In genomic region chr7:79362208-79362607, GRCm38 (mm10) we compare ENCODE assay signal across 11 mouse cellular contexts. TPM values are rescaled to one million over a fixed set of nuclear protein-coding genes. Genes with fewer than 3 reads are reported as not detected.
DNase-seq lines count a peak whose midpoint lies in the region; ATAC-seq and TF ChIP-seq lines count a peak whose summit lies in the region.
"Had no signal": no experiment of that assay in that cellular context is flagged by ENCODE, and none has a peak within 500 bp of the region (broad histone marks: within the 10 kb centered on the region; RNA-seq: fewer than 3 reads in every experiment).

No protein-coding gene starts in this region.

- H3K4me3 ChIP-seq in lung, embryonic 14.5 days (ENCODE audit: low read depth, low read length) = no peak overlapping the region
- no peak overlapping the region for H3K4me3 ChIP-seq in forebrain, embryonic 11.5 days (ENCODE audit: low read depth, low read length)
- H3K4me3 ChIP-seq in hindbrain, embryonic 15.5 days = no peak overlapping the region
- H3K4me3 ChIP-seq in neural tube, embryonic 13.5 days = no peak overlapping the region
- no peak overlapping the region for H3K4me3 ChIP-seq in heart, embryonic 11.5 days (ENCODE audit: low read depth, low read length)
- H3K4me3 ChIP-seq: myocyte had no signal

- DNase-seq in lung, embryonic 14.5 days = no peak
- no peak for DNase-seq in lung, adult 18-20 months
- no peak for DNase-seq in forebrain, embryonic 11.5 days (ENCODE audit: low spot score)
- no peak for DNase-seq in adrenal gland, adult 18-20 months (ENCODE audit: low spot score in 2 of 2)
- no peak for DNase-seq in kidney, adult 18-20 months

- H3K9ac ChIP-seq in lung, embryonic 14.5 days = no peak overlapping the region
- no peak overlapping the region for H3K9ac ChIP-seq in forebrain, embryonic 11.5 days (ENCODE audit: low read length)
- no peak overlapping the region for H3K9ac ChIP-seq in hindbrain, embryonic 15.5 days
- H3K9ac ChIP-seq in neural tube, embryonic 13.5 days = no peak overlapping the region
- no peak overlapping the region for H3K9ac ChIP-seq in heart, embryonic 11.5 days (ENCODE audit: low read depth, low read length)

- no peak overlapping the region for H3K4me2 ChIP-seq in lung, embryonic 14.5 days
- no peak overlapping the region for H3K4me2 ChIP-seq in forebrain, embryonic 11.5 days (ENCODE audit: low read depth, low read length, severe bottlenecking)
- no peak overlapping the region for H3K4me2 ChIP-seq in hindbrain, embryonic 15.5 days
- H3K4me2 ChIP-seq in neural tube, embryonic 13.5 days = no peak overlapping the region
- H3K4me2 ChIP-seq in heart, embryonic 11.5 days = no peak overlapping the region

- no peak for ATAC-seq in lung, embryonic 14.5 days (ENCODE audit: insufficient read depth)
- 0 out of 2 replicates have a peak, but pooled peaks have one; percentile 49 for ATAC-seq in forebrain, embryonic 11.5 days (replicated peaks; ENCODE audit: low FRiP score)
- ATAC-seq in hindbrain, embryonic 15.5 days (ENCODE audit: low FRiP score, low read depth) = peak; percentile 89
- peak; percentile 87 for ATAC-seq in neural tube, embryonic 13.5 days (ENCODE audit: low read depth)
- no peak for ATAC-seq in heart, embryonic 11.5 days (replicated peaks; ENCODE audit: insufficient number of reproducible peaks, low FRiP score, low TSS enrichment)

- no peaks in the 10 kb centered on the region for H3K9me3 ChIP-seq in lung, embryonic 14.5 days (ENCODE audit: low read depth, low read length)
- no peaks in the 10 kb centered on the region for H3K9me3 ChIP-seq in forebrain, embryonic 11.5 days (ENCODE audit: control insufficient read depth, low read length)
- H3K9me3 ChIP-seq in hindbrain, embryonic 15.5 days = no peaks in the 10 kb centered on the region
- no peaks in the 10 kb centered on the region for H3K9me3 ChIP-seq in neural tube, embryonic 13.5 days
- no peaks in the 10 kb centered on the region for H3K9me3 ChIP-seq in heart, embryonic 11.5 days (replicated peaks; ENCODE audit: control insufficient read depth, low read length)

- WGBS in lung, embryonic 14.5 days = 75% methylated on average over 8 of the region's 8 CpGs
- 72% methylated on average over 8 of the region's 8 CpGs for WGBS in forebrain, embryonic 11.5 days
- whole genome bisulfite sequencing in hindbrain, embryonic 15.5 days = 49% methylated on average over 8 of the region's 8 CpGs
- 35% methylated on average over 8 of the region's 8 CpGs for WGBS in neural tube, embryonic 13.5 days
- 82% methylated on average over 8 of the region's 8 CpGs for WGBS in heart, embryonic 11.5 days (ENCODE audit: insufficient replicate concordance)

- H3K27me3 ChIP-seq in lung, embryonic 14.5 days (ENCODE audit: insufficient read depth, low read length) = no peaks in the 10 kb centered on the region
- no peaks in the 10 kb centered on the region for H3K27me3 ChIP-seq in forebrain, embryonic 11.5 days (ENCODE audit: control insufficient read depth, insufficient read depth, low read length)
- no peaks in the 10 kb centered on the region for H3K27me3 ChIP-seq in hindbrain, embryonic 15.5 days
- no peaks in the 10 kb centered on the region for H3K27me3 ChIP-seq in neural tube, embryonic 13.5 days
- H3K27me3 ChIP-seq in heart, embryonic 11.5 days (ENCODE audit: control insufficient read depth, insufficient read depth, low read length) = peaks cover 17% of the 10 kb centered on the region

- H3K27ac ChIP-seq in lung, embryonic 14.5 days (ENCODE audit: low read depth) = peak overlapping the region; percentile 42; the same call in 1 of the 2 replicates
- no peak overlapping the region for H3K27ac ChIP-seq in forebrain, embryonic 11.5 days (ENCODE audit: low read depth, low read length)
- peak overlapping the region; percentile 76 for H3K27ac ChIP-seq in hindbrain, embryonic 15.5 days (replicated peaks)
- H3K27ac ChIP-seq in neural tube, embryonic 13.5 days (replicated peaks) = peak overlapping the region; percentile 76
- H3K27ac ChIP-seq in heart, embryonic 11.5 days (ENCODE audit: low read depth, low read length) = no peak overlapping the region

- TF ChIP-seq CTCF in lung, embryonic 14.5 days (IDR thresholded peaks at IDR 0.05; ENCODE audit: low read depth) = no peak

- peaks cover 30% of the 10 kb centered on the region for H3K36me3 ChIP-seq in lung, embryonic 14.5 days (ENCODE audit: insufficient read depth)
- no peaks in the 10 kb centered on the region; the same call in 1 of the 2 replicates for H3K36me3 ChIP-seq in forebrain, embryonic 11.5 days (ENCODE audit: control insufficient read depth, insufficient read depth, low read length)
- H3K36me3 ChIP-seq in hindbrain, embryonic 15.5 days = peaks cover 23% of the 10 kb centered on the region; the same call in 1 of the 2 replicates
- peaks cover 61% of the 10 kb centered on the region for H3K36me3 ChIP-seq in neural tube, embryonic 13.5 days
- no peaks in the 10 kb centered on the region for H3K36me3 ChIP-seq in heart, embryonic 11.5 days (ENCODE audit: control insufficient read depth, insufficient read depth, low read length)

- H3K4me1 ChIP-seq in lung, embryonic 14.5 days (ENCODE audit: insufficient read depth) = no peaks in the 10 kb centered on the region
- no peaks in the 10 kb centered on the region for H3K4me1 ChIP-seq in forebrain, embryonic 11.5 days (replicated peaks; ENCODE audit: control insufficient read depth, insufficient read depth, low read length)
- peaks cover 22% of the 10 kb centered on the region for H3K4me1 ChIP-seq in hindbrain, embryonic 15.5 days (replicated peaks)
- H3K4me1 ChIP-seq in neural tube, embryonic 13.5 days (replicated peaks) = peaks cover 61% of the 10 kb centered on the region
- peaks cover 53% of the 10 kb centered on the region for H3K4me1 ChIP-seq in heart, embryonic 11.5 days (ENCODE audit: control insufficient read depth, insufficient read depth, low read length)

RNA-seq across cellular contexts. Expression of gene Rlbp1, which starts 24.6 kb away (rescaled TPM):
- polyA plus RNA-seq in lung, embryonic 14.5 days (2014; fragmentation: Nextera tagmentation; extraction: Ambion mirVana) = 0.26 and 0.54 TPM in 2 replicates
- 3.0 and 3.5 TPM in 2 replicates for polyA plus RNA-seq in forebrain, embryonic 11.5 days (2014; fragmentation: Nextera tagmentation; extraction: Ambion mirVana)
- polyA plus RNA-seq in hindbrain, embryonic 15.5 days (2015; fragmentation: Nextera tagmentation; extraction: Ambion mirVana) = 20.1 and 23.0 TPM in 2 replicates
- 19.2 and 19.7 TPM in 2 replicates for polyA plus RNA-seq in neural tube, embryonic 13.5 days (2015; fragmentation: Nextera tagmentation; extraction: Ambion mirVana)
- 0.19 TPM in 1 of 2 replicates, not detected in the other for polyA plus RNA-seq in heart, embryonic 11.5 days (2014; fragmentation: Nextera tagmentation; extraction: Ambion mirVana)
- not detected for total RNA-seq in adrenal gland, adult 18-20 months (2021)
- total RNA-seq: heart, postnatal 25 days had no signal
- polyA plus RNA-seq: myocyte; stomach, embryonic 14.5 days had no signal

RNA-seq across cellular contexts. Expression of gene Fanci, which starts 29.5 kb away (rescaled TPM):
- 16.9 and 19.3 TPM in 2 replicates for polyA plus RNA-seq in lung, embryonic 14.5 days (2014; fragmentation: Nextera tagmentation; extraction: Ambion mirVana)
- 23.0 and 24.0 TPM in 2 replicates for polyA plus RNA-seq in forebrain, embryonic 11.5 days (2014; fragmentation: Nextera tagmentation; extraction: Ambion mirVana)
- 1.9 and 2.7 TPM in 2 replicates for polyA plus RNA-seq in hindbrain, embryonic 15.5 days (2015; fragmentation: Nextera tagmentation; extraction: Ambion mirVana)
- polyA plus RNA-seq in neural tube, embryonic 13.5 days (2015; fragmentation: Nextera tagmentation; extraction: Ambion mirVana) = 2.7 and 3.5 TPM in 2 replicates
- polyA plus RNA-seq in heart, embryonic 11.5 days (2014; fragmentation: Nextera tagmentation; extraction: Ambion mirVana) = 10.6 and 13.2 TPM in 2 replicates
- total RNA-seq in adrenal gland, adult 18-20 months (2021) = under 1 TPM; 0.27 to 0.29 TPM

Comparison
In these comparisons a context has a peak if more than half of its experiments do, and no peak if none do; other contexts are left out.
1. ATAC-seq: peak in forebrain, embryonic 11.5 days (single experiment), hindbrain, embryonic 15.5 days (single experiment) and neural tube, embryonic 13.5 days (single experiment); none in lung, embryonic 14.5 days (single experiment) and heart, embryonic 11.5 days (single experiment).
2. H3K27ac ChIP-seq: peak in lung, embryonic 14.5 days (single experiment), hindbrain, embryonic 15.5 days (single experiment) and neural tube, embryonic 13.5 days (single experiment); none in forebrain, embryonic 11.5 days (single experiment) and heart, embryonic 11.5 days (single experiment).